Mouse (Mus musculus) kidney, postnatal 25 days (tissue): ENCODE data around the gene Dtx2.
"Not testable (repeated sequence)": the region's sequence is repeated elsewhere in the genome, so short reads cannot be mapped to it uniquely, and the experiment has no call there.

Experiments
- DNase-seq, 2 experiments: peaks; one replicate each; pipeline ENCODE4 v3.0.0; 2021; ENCODE audit warnings: mixed read lengths in 2 of 2

Gene Dtx2

GRCm38 (mm10) chr5:136027612-136028311, 33.2 kb downstream of the Dtx2 start:
- DNase-seq = no peak

- no peak for DNase-seq
These were observed 40.3 kb downstream of the Dtx2 start for GRCm38 (mm10) chr5:136034868-136035267.

DNA sequence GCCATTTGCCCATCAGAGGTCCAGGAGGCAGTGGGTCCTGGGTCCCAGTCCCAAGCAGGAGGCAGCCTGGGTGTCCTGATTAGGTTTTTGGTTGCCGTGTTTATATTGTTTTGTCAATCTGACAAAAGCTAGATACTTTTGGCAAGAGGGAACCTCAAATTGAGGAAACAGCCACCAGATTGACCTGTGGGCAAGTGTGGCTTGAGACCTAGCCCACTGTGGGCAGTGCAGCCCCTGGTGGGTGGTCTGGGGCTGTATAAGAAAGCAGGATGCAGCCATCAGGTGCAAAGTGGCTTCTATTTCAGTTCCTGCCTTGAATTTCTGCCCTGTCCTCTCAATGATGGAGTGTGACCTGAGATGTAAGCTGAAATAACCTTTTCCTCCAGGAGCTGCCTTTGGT, 40.7 kb downstream of the Dtx2 start:
- DNase-seq = no peak

- DNase-seq = no peak
These were observed 42.1 kb downstream of the Dtx2 start for GRCm38 (mm10) chr5:136036667-136037066.

- no peak for DNase-seq
These were observed 43.9 kb downstream of the Dtx2 start, which contains the start of gene Upk3b for GRCm38 (mm10) chr5:136038258-136039214. Gene Upk3b (plus strand): TSS chr5:136038496.

DNA sequence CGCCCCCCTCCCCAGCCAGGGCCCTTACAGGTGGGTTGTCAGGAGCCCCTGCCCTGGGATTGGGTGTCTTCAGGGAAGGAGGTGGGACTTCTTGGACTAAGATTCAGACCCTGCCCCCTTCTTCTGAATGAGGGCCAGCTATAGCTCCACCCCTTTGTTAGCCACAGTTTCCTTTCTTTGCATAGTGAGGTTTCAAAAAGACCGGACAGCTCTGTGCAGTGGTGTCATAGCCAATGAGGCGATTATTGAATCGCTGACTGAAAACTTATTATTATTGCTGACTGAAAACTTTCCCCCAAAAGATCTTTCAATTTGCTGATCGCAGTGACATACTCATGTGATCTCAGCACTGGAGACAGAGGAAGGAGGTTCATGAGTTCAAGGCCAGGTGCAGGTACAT, 45.6 kb downstream of the Dtx2 start:
- DNase-seq = no peak

DNA sequence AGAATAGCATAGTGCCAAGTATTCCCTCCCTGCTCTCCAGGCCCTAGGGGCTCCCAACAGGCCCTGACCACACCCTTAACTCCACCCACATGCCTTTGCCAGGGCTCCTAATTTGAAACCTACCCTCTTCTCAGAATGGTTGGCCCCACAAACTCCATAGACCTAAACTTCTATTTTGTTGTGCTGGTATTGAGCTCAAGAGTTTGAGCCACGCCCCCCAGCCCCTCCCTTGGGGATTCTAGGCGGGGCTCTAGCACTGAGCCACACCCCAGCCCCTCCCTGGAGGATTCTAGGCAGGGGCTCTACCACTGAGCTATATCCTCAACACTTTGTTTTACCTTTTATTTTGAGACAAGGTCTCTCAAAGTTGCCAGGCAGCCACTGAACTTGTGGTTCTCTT, 46.7 kb downstream of the Dtx2 start:
- DNase-seq = no peak

DNA sequence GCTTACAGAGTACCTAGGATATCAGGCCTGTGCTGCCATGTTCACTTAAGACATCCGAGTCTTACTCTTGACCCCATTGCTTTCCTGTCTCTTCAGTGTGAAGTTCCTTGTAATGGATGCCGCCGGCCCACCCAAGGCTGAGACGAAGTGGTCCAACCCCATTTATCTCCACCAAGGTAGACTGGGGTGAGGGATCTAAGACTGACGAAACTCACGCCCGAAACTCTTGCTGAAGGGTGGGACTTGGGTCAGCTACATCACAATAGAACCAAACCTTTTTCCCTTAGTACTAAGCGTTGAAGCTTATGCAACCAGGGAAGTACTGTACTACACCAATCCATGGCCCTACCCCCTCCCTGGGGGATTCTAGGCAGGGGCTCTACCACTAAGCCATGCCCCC, 47.1 kb downstream of the Dtx2 start:
- no peak for DNase-seq

GRCm38 (mm10) chr5:136044865-136045264, 50.3 kb downstream of the Dtx2 start:
- DNase-seq = no peak

DNA sequence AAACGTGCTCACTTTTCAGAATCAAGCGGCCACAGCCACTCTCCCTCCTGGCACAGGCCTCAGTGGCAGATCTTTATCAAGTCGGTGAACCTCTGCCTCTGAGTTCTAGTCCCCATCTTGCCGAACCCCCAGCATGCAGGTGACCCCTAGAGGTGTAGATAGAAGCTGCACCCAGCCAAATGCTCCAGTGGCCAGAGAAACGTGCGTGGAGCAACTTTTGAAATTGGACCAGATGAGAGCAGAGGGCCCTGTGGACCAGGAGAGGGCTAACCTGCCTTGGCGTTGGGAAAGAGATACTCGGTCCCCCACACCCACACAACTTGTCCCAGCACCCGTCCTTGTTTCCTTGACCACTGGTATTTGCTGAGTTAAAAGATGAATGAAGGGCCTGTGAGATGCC, 50.8 kb downstream of the Dtx2 start:
- DNase-seq = peak; percentile 30 to 59

DNA sequence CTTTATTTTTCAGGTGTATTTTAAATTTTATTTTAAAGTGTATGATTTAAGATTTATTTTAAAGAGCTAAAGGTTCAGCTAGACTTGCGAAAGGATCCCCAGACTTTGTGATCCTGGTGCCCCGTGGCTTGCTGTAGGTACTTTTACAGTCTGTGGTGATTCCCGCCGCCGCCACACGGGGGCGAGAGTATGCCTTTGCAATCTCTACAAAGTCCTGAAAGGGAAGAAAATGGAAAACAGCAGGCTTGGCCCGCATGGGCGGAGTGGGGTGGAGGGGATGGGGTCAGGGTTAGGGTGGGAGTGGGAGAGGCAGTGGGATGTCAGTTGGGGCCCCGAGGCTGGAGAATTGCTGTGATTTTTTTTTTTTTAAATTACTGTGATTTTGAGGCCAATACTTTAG, 51.4 kb downstream of the Dtx2 start:
- peak; percentile 86 to 95 for DNase-seq

GRCm38 (mm10) chr5:136048541-136048940, 53.9 kb downstream of the Dtx2 start:
- DNase-seq = not testable (repeated sequence)

- DNase-seq = no peak
These were observed 55.3 kb downstream of the Dtx2 start for GRCm38 (mm10) chr5:136049926-136050325.

GRCm38 (mm10) chr5:136051231-136052085, 56.9 kb downstream of the Dtx2 start:
- peak; percentile 87 to 90 for DNase-seq

GRCm38 (mm10) chr5:136052861-136053655, 58.5 kb downstream of the Dtx2 start:
- peak; percentile 36 to 81 for DNase-seq

GRCm38 (mm10) chr5:136054301-136055077, 59.9 kb downstream of the Dtx2 start, which contains the start of gene Upk3bl:
Gene Upk3bl (plus strand): TSS chr5:136054492.
- no peak for DNase-seq

DNA sequence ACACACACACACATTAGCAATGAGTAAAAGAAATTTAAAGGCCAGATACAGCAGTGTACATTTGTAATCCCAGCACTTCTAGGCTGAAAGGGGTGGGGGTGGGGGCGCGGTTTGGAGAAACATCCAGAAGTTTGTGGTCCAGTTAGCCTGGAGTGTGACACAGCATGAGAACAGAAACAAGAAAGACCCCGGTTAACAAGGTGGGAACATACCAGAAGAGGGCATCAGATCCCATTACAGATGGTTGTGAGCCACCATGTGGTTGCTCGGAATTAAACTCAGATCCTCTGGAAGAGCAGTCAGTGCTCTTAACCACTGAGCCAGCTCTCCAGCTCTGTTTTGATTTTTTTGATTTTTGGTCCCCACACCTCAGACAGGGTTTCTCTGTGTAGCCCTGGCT, 61.5 kb downstream of the Dtx2 start:
- no peak for DNase-seq

- no peak for DNase-seq
These were observed 62.5 kb downstream of the Dtx2 start for GRCm38 (mm10) chr5:136057085-136057484.

DNA sequence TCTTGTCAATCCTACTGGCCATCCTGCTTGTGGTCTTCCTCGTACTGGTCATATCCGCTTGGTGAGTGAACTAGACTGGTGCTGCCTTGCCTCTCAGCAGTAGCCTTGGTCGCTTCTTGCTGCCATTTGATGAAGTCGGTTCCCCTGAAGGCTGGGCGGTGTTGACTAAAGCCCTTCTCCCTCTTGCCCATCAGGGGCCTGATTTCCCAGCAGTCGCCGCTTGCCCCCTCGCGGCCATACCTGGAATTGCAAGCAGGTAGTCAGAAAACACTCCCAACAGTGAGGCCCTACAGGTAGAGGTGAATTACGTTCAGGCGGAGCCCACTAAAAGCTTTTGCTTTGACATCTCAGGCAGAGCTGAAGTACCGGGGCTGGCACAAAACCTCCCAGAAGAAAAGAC, 67.0 kb downstream of the Dtx2 start:
- peak; percentile 81 to 88 for DNase-seq

DNA sequence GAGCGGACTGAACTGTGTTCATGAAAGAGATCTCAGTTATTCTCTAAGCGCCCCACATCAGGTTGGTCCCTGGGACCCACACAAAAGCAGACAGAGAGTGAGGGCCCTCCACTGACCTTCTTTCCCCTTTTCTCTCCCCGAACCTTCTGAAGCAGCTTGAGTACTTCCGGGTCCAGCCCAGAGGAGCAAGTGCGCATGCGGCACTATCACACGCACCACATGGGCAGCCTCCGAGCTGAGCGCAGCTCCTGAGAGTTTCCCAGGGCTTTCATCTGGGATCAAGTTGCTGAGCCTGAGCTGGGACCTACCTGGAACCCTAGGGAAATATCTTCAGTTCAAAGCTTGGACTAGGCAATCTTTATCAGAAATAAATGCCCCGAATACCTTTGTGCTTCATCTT, 69.3 kb downstream of the Dtx2 start:
- DNase-seq = no peak
